32 mouse cellular contexts compared by ENCODE assay signal in the genomic region with DNA sequence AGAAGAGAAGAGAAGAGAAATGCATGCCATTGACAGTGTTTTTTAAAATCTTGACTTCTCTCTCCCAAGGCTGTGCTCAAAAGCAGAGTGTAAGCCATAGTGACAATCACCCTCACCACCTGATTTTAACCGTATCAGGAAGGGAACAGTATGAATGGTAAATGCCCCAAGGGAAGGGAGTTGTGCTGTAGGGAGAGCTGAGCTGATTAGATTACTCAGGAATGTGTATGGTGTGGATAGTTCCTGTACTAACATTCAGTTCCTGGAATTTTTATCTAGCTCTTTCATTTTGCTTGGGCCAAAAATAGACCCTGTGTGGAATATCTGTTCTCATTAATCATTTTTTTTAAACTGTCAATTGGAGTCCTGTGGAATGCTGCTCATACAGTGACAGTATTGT.
A peak's percentile ranks its signal among the peaks of the same experiment; 100 is the strongest.
DNase-seq lines count a peak whose midpoint lies in the region; ATAC-seq lines count a peak whose summit lies in the region.
"Had no signal": no experiment of that assay in that cellular context is flagged by ENCODE, and none has a peak within 500 bp of the region (broad histone marks: within the 10 kb centered on the region; RNA-seq: fewer than 3 reads in every experiment).

No protein-coding gene starts in this region.

- WGBS in heart, embryonic 12.5 days = 7% methylated on average over 1 of the region's 1 CpGs
- WGBS in limb, embryonic 12.5 days = 50% methylated on average over 1 of the region's 1 CpGs
- WGBS in limb, embryonic 10.5 days = 76% methylated on average over 1 of the region's 1 CpGs
- 42% methylated on average over 1 of the region's 1 CpGs for WGBS in stomach, embryonic 15.5 days
- 39% methylated on average over 1 of the region's 1 CpGs for WGBS in kidney, embryonic 14.5 days

- H3K9ac ChIP-seq in heart, embryonic 12.5 days = no peak overlapping the region
- no peak overlapping the region for H3K9ac ChIP-seq in limb, embryonic 12.5 days (replicated peaks)
- H3K9ac ChIP-seq in stomach, embryonic 15.5 days = no peak overlapping the region
- no peak overlapping the region for H3K9ac ChIP-seq in kidney, embryonic 14.5 days (ENCODE audit: low read depth, low read length)
- H3K9ac ChIP-seq: embryonic facial prominence, embryonic 13.5 days; hindbrain, embryonic 12.5 days; intestine, embryonic 15.5 days; liver, embryonic 13.5 days; neural tube, embryonic 15.5 days had no signal

- 0 out of 2 replicates have a peak, but pooled peaks cover 2% of the 10 kb centered on the region for H3K4me1 ChIP-seq in heart, embryonic 12.5 days (replicated peaks)
- peaks cover 3% of the 10 kb centered on the region; the same call in 1 of the 2 replicates for H3K4me1 ChIP-seq in limb, embryonic 12.5 days (replicated peaks)
- peaks cover 16% of the 10 kb centered on the region for H3K4me1 ChIP-seq in limb, embryonic 10.5 days
- H3K4me1 ChIP-seq in stomach, embryonic 15.5 days = 0 out of 2 replicates have a peak, but pooled peaks cover 3% of the 10 kb centered on the region
- H3K4me1 ChIP-seq in kidney, embryonic 14.5 days (ENCODE audit: control insufficient read depth, insufficient read depth, low read length) = peaks cover 3% of the 10 kb centered on the region; the same call in 1 of the 2 replicates
- H3K4me1 ChIP-seq: embryonic facial prominence, embryonic 13.5 days; intestine, embryonic 15.5 days; liver, embryonic 13.5 days; neural tube, embryonic 15.5 days had no signal

- H3K9me3 ChIP-seq in heart, embryonic 12.5 days (replicated peaks) = peaks cover 9% of the 10 kb centered on the region
- 0 out of 2 replicates have a peak, but pooled peaks cover 4% of the 10 kb centered on the region for H3K9me3 ChIP-seq in limb, embryonic 12.5 days
- no peaks in the 10 kb centered on the region for H3K9me3 ChIP-seq in limb, embryonic 10.5 days (replicated peaks)
- no peaks in the 10 kb centered on the region for H3K9me3 ChIP-seq in stomach, embryonic 15.5 days
- no peaks in the 10 kb centered on the region for H3K9me3 ChIP-seq in kidney, embryonic 14.5 days (ENCODE audit: control insufficient read depth, low read length)
- H3K9me3 ChIP-seq: embryonic facial prominence, embryonic 13.5 days; hindbrain, embryonic 12.5 days; intestine, embryonic 15.5 days; liver, embryonic 13.5 days; neural tube, embryonic 15.5 days had no signal

- no peak for DNase-seq in heart, postnatal 14 days
- DNase-seq in limb, embryonic 10.5 days (ENCODE audit: low spot score) = no peak
- peak; percentile 48 for DNase-seq in 3T3-L1 (ENCODE audit: low read depth, low spot score)
- DNase-seq: adrenal gland, postnatal 25 days; cerebellum, adult 11-12 months; cerebellum, adult 9-11 months; embryo, embryonic 11 days; gastrocnemius, adult 2 months; gastrocnemius, postnatal 36 days; heart, adult 2 months; kidney, adult 2 months; layer of hippocampus, postnatal 36 days; liver, embryonic 13.5 days; lung, postnatal 10 days; midbrain, embryonic 14.5 days; retina, postnatal 1 day; right cerebral cortex, postnatal 25 days; thymus, adult 18-20 months; thymus, postnatal 25 days had no signal

- H3K27ac ChIP-seq in heart, embryonic 12.5 days (ENCODE audit: poor library complexity, severe bottlenecking) = peak overlapping the region; percentile 38; the same call in 1 of the 2 replicates
- no peak overlapping the region for H3K27ac ChIP-seq in limb, embryonic 12.5 days
- no peak overlapping the region for H3K27ac ChIP-seq in limb, embryonic 10.5 days
- H3K27ac ChIP-seq in stomach, embryonic 15.5 days = no peak overlapping the region
- no peak overlapping the region for H3K27ac ChIP-seq in kidney, embryonic 14.5 days (ENCODE audit: low read depth, low read length)
- H3K27ac ChIP-seq: embryonic facial prominence, embryonic 13.5 days; gastrocnemius, adult 2 months; heart, adult 2 months; hindbrain, embryonic 12.5 days; hindbrain, postnatal 0 days; intestine, embryonic 15.5 days; kidney, postnatal 0 days; liver, embryonic 13.5 days; macrophage; neural tube, embryonic 15.5 days had no signal

- ATAC-seq in heart, embryonic 12.5 days (ENCODE audit: insufficient number of reproducible peaks, low FRiP score) = peak; percentile 67
- peak; percentile 10; the same call in 1 of the 2 replicates for ATAC-seq in limb, embryonic 12.5 days (ENCODE audit: insufficient number of reproducible peaks, insufficient read depth, low FRiP score, low TSS enrichment, low read depth)
- ATAC-seq in stomach, embryonic 15.5 days (ENCODE audit: insufficient read depth, low FRiP score, low read depth) = peak; percentile 58
- ATAC-seq in kidney, embryonic 14.5 days (ENCODE audit: low FRiP score, low TSS enrichment) = no peak
- ATAC-seq: forebrain, embryonic 16.5 days; hindbrain, postnatal 0 days; intestine, embryonic 15.5 days had no signal

- no peak overlapping the region for H3K4me2 ChIP-seq in heart, embryonic 12.5 days
- H3K4me2 ChIP-seq in limb, embryonic 12.5 days = no peak overlapping the region
- no peak overlapping the region for H3K4me2 ChIP-seq in stomach, embryonic 15.5 days
- H3K4me2 ChIP-seq in kidney, embryonic 14.5 days (replicated peaks; ENCODE audit: low read depth, low read length) = no peak overlapping the region
- H3K4me2 ChIP-seq: embryonic facial prominence, embryonic 13.5 days; hindbrain, embryonic 12.5 days; intestine, embryonic 15.5 days; liver, embryonic 13.5 days; neural tube, embryonic 15.5 days had no signal

- H3K36me3 ChIP-seq in heart, embryonic 12.5 days = no peaks in the 10 kb centered on the region
- H3K36me3 ChIP-seq in limb, embryonic 12.5 days = no peaks in the 10 kb centered on the region
- no peaks in the 10 kb centered on the region for H3K36me3 ChIP-seq in limb, embryonic 10.5 days
- H3K36me3 ChIP-seq in stomach, embryonic 15.5 days = no peaks in the 10 kb centered on the region
- H3K36me3 ChIP-seq in kidney, embryonic 14.5 days (ENCODE audit: control insufficient read depth, insufficient read depth, low read length) = no peaks in the 10 kb centered on the region
- H3K36me3 ChIP-seq: embryonic facial prominence, embryonic 13.5 days; hindbrain, embryonic 12.5 days; intestine, embryonic 15.5 days; liver, embryonic 13.5 days; neural tube, embryonic 15.5 days had no signal

- intact Hi-C loops in heart, postnatal 14 days (cut with DNase I) = no loop called here

- H3K27me3 ChIP-seq in heart, embryonic 12.5 days (replicated peaks) = no peaks in the 10 kb centered on the region
- no peaks in the 10 kb centered on the region for H3K27me3 ChIP-seq in limb, embryonic 12.5 days
- no peaks in the 10 kb centered on the region for H3K27me3 ChIP-seq in limb, embryonic 10.5 days (ENCODE audit: low read depth, poor library complexity, severe bottlenecking)
- H3K27me3 ChIP-seq in stomach, embryonic 15.5 days (replicated peaks) = no peaks in the 10 kb centered on the region
- H3K27me3 ChIP-seq in kidney, embryonic 14.5 days (ENCODE audit: control insufficient read depth, insufficient read depth, low read length) = no peaks in the 10 kb centered on the region
- H3K27me3 ChIP-seq: embryonic facial prominence, embryonic 13.5 days; hindbrain, embryonic 12.5 days; intestine, embryonic 15.5 days; liver, embryonic 13.5 days; neural tube, embryonic 15.5 days had no signal

- H3K4me3 ChIP-seq in heart, embryonic 12.5 days = no peak overlapping the region
- H3K4me3 ChIP-seq in limb, embryonic 12.5 days (replicated peaks) = no peak overlapping the region
- H3K4me3 ChIP-seq in limb, embryonic 10.5 days = no peak overlapping the region
- H3K4me3 ChIP-seq in stomach, embryonic 15.5 days (replicated peaks) = no peak overlapping the region
- no peak overlapping the region for H3K4me3 ChIP-seq in kidney, embryonic 14.5 days (ENCODE audit: low read length)
- H3K4me3 ChIP-seq: embryonic facial prominence, embryonic 13.5 days; erythroblast, embryonic 14.5 days; gastrocnemius, adult 2 months; heart, adult 2 months; hindbrain, embryonic 12.5 days; intestine, embryonic 15.5 days; liver, embryonic 13.5 days; neural tube, embryonic 15.5 days had no signal
